Mouse (Mus musculus): ENCODE measurements around the gene Sp9.

DNA sequence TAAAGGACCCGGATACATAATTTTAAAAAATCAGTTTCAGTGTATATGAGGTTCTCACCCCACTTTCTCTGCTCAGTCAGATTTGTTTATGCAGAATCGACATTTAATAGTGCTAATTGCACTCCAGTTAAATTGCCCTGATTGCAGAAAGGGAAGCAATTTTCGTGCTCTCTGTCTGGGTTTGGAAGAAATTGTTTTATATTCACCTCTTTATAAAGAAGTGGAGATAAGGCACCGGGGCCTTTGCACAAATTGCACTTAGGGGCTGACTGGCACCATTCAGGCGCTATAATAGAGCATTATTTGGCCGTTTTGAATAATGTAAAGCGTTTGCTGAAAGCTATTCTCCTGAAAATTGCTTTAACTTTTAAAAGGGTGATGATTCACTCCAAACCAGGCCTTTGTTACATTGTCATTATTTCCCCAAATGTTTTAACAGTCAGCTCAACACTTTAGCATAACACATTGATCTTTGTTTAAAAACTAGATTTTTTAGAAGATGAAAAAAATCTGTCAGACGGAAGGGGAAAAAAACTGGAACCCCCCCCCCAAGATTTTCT lies 2.8 kb upstream of the Sp9 start:
- TF ChIP-seq EP300 (IDR thresholded peaks at IDR 0.05) (no peak), CTCF (IDR thresholded peaks at IDR 0.05) (no peak)

Data from lung, postnatal 0 days (tissue).